Mouse (Mus musculus) E14TG2a.4 (cell line): Measurements from ENCODE around the gene Podn.
"Not testable (repeated sequence)": the region's sequence is repeated elsewhere in the genome, so short reads cannot be mapped to it uniquely, and the experiment has no call there.

Experiments used
- H3K27me3 ChIP-seq: 2 replicates; pipeline ENCODE4 v1.6.1; 2014; ENCODE audit warnings: low read length, control low read depth; ENCODE audit not compliant: insufficient read depth
- H3K36me3 ChIP-seq: 2 replicates; pipeline ENCODE4 v1.6.1; 2014; ENCODE audit warnings: low read length, control low read depth; ENCODE audit not compliant: insufficient read depth
- H3K4me1 ChIP-seq: replicated peaks from 2 replicates; pipeline ENCODE4 v1.6.1; 2014; ENCODE audit warnings: low read depth, low read length, control low read depth
- H3K4me3 ChIP-seq: replicated peaks from 2 replicates; pipeline ENCODE4 v1.5.1; 2014; ENCODE audit warnings: mild to moderate bottlenecking, low read length
- H3K9me3 ChIP-seq: 2 replicates; pipeline ENCODE4 v1.6.1; 2014; ENCODE audit warnings: low read length, control low read depth
- CTCF ChIP-seq: conservative IDR thresholded peaks from 2 replicates; pipeline ENCODE4 v1.5.1; 2014; ENCODE audit warnings: low read length
- NANOG ChIP-seq: IDR thresholded peaks from 2 replicates; pipeline ENCODE4 v1.6.1; 2014; ENCODE audit warnings: borderline replicate concordance, low read length, mixed read lengths
- POU5F1 ChIP-seq: IDR thresholded peaks from 2 replicates; pipeline ENCODE4 v1.6.1; 2014; ENCODE audit warnings: low read length, borderline replicate concordance

Gene Podn

GRCm38 (mm10) chr4:108096345-108096744 lies at the start of gene Podn:
Gene Podn (minus strand): TSS chr4:108096445.
- H3K36me3 ChIP-seq, result peaks cover 6% of the 10 kb centered on the region
- H3K27me3 ChIP-seq, result no peaks in the 10 kb centered on the region
- no peaks in the 10 kb centered on the region for H3K9me3 ChIP-seq
- TF ChIP-seq NANOG, result no peak
- H3K4me3 ChIP-seq, result no peak within 1 kb of the TSS
- peaks cover 25% of the 10 kb centered on the region for H3K4me1 ChIP-seq

DNA sequence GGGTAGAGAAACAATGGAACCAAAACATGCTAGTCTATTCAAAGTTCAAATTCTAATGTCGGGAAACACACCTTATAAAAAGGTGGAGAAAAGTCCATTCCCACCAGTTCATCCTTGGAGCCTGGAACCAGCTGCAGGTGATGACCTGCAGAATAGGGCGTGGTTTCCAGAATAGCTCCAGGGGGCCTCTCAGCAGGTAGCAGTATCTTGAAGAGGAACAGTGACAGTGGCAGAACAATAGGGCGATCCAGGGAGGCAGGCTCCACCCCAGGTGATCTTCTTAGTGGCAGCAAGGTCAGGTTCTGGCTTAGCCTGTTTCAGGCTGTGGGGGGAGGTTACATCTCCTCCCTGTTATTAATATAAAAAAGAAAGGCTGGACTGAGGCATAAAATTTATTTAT lies 49.3 kb upstream of the Podn start:
- not testable (repeated sequence) for H3K4me1 ChIP-seq, H3K27me3 ChIP-seq, H3K36me3 ChIP-seq, H3K4me3 ChIP-seq
- peaks cover 43% of the 10 kb centered on the region for H3K9me3 ChIP-seq

DNA sequence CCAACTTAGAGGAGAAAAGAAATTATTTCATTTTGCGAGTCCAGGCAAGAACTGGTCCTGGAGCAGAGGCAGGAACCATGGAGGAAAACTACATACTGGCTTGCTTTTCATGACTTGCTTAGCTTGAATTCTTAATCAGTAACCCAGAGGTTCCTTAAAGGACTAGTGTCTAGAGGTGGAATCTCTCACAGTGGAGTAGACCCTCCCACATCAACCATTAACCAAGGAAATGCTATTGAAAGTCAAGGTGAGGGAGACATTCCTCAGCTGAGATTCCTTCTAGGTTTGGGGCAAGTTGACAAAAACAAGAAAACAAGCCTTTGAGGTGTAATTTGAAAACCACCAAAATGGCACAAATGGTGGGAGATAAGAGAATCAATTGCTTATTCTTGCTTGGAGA lies 48.6 kb upstream of the Podn start, which contains the start of gene Scp2:
TSS of gene Scp2 (minus strand) at position 119 of the 400 bp plus-strand sequence.
- no peaks in the 10 kb centered on the region for H3K36me3 ChIP-seq
- no peak for TF ChIP-seq NANOG
- TF ChIP-seq CTCF, result no peak
- no peak for TF ChIP-seq POU5F1
- H3K9me3 ChIP-seq, result peaks cover 43% of the 10 kb centered on the region
- H3K27me3 ChIP-seq, result no peaks in the 10 kb centered on the region
- H3K4me3 ChIP-seq, result no peak within 1 kb of the TSS
- H3K4me1 ChIP-seq, result no peaks in the 10 kb centered on the region

- no peaks in the 10 kb centered on the region for H3K36me3 ChIP-seq
- peaks cover 43% of the 10 kb centered on the region for H3K9me3 ChIP-seq
- no peaks in the 10 kb centered on the region for H3K27me3 ChIP-seq
- no peak overlapping the region for H3K4me3 ChIP-seq
- TF ChIP-seq NANOG, result no peak
- no peak for TF ChIP-seq CTCF
- no peak for TF ChIP-seq POU5F1
- no peaks in the 10 kb centered on the region for H3K4me1 ChIP-seq
Observed at GRCm38 (mm10) chr4:108143778-108144177, 47.5 kb upstream of the Podn start.

- not testable (repeated sequence) for H3K27me3 ChIP-seq
Observed at GRCm38 (mm10) chr4:108143178-108143577, 46.9 kb upstream of the Podn start.

DNA sequence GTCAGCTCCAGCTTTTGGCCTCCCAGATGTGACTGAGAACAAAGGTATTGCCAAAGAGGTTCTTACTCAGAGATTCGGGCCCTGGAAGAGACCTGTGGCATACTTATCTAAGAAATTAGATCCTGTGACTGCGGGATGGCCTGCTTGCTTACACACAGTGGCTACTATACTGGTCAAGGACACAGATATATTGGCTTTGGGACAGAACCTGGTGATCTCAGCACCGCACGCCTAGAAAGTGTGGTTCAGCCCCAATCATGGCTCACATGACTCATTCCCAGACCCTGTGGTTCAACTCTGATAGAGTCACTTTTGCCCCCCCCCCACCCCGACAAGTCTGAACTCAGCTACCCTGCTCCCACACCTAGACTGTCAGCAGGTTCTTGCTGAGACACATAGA lies 40.7 kb upstream of the Podn start:
- no peaks in the 10 kb centered on the region for H3K27me3 ChIP-seq
- no peak overlapping the region for H3K4me3 ChIP-seq
- H3K9me3 ChIP-seq, result peaks cover 9% of the 10 kb centered on the region
- no peaks in the 10 kb centered on the region for H3K4me1 ChIP-seq
- TF ChIP-seq NANOG, result no peak
- TF ChIP-seq CTCF, result no peak
- no peak for TF ChIP-seq POU5F1
- H3K36me3 ChIP-seq, result no peaks in the 10 kb centered on the region

More at GRCm38 (mm10) chr4:108143178-108143577, 46.9 kb upstream of the Podn start:
- not testable (repeated sequence) for H3K36me3 ChIP-seq, H3K4me3 ChIP-seq, H3K4me1 ChIP-seq
- peaks cover 43% of the 10 kb centered on the region for H3K9me3 ChIP-seq

DNA sequence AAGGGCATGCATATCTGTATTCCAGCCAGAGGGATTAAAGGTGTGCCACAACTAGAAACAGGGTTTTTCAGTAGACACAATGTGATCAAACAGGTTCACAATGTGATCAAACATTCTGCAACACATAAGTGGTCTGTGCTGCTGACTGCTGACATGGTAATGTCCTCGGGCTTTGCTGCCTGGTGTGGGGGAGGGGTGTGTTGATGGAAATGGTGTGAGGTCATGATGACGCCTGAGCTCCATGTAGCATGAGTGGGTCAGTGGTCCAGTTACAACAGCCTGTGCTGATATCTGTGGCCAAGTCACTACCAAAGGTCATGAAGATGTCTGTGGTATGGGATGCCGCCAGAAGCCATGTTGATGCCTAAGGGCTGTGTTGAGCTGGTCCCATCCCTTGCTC lies 34.2 kb upstream of the Podn start:
- no peaks in the 10 kb centered on the region for H3K36me3 ChIP-seq
- H3K9me3 ChIP-seq, result peaks cover 13% of the 10 kb centered on the region
- TF ChIP-seq CTCF (no peak), NANOG (no peak), POU5F1 (no peak)
- no peak overlapping the region for H3K4me3 ChIP-seq
- no peaks in the 10 kb centered on the region for H3K4me1 ChIP-seq
- no peaks in the 10 kb centered on the region for H3K27me3 ChIP-seq

DNA sequence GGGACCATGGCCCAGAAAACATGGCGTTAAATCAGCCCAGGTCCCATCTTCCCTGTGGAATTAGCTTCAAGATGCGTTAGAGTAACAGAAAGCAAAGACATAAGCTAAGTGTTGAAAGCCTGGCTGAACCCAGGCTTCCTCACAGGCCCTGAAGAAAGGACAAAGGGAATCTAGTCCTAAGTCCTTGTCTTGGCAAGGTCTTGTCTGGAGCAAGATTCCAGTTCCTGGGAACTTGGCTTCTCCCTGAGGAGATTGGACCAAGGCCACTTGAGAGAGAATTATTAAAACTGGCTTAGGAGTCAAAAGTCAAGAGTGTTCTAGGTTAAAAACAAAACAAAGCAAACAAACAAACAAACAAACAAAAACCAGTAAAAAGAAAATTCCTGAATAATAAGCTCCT lies 32.1 kb upstream of the Podn start:
- TF ChIP-seq NANOG, result no peak
- H3K4me3 ChIP-seq, result no peak overlapping the region
- no peaks in the 10 kb centered on the region for H3K4me1 ChIP-seq
- H3K27me3 ChIP-seq, result no peaks in the 10 kb centered on the region
- H3K9me3 ChIP-seq, result peaks cover 13% of the 10 kb centered on the region
- no peaks in the 10 kb centered on the region for H3K36me3 ChIP-seq

GRCm38 (mm10) chr4:108127516-108127915 lies 31.3 kb upstream of the Podn start:
- Histone ChIP-seq H3K4me3 (no peak overlapping the region), H3K36me3 (no peaks in the 10 kb centered on the region), H3K4me1 (no peaks in the 10 kb centered on the region), H3K9me3 (peaks cover 12% of the 10 kb centered on the region), H3K27me3 (no peaks in the 10 kb centered on the region)
- TF ChIP-seq CTCF, result no peak
- no peak for TF ChIP-seq POU5F1
- no peak for TF ChIP-seq NANOG

GRCm38 (mm10) chr4:108126260-108126659 lies 30.0 kb upstream of the Podn start:
- TF ChIP-seq POU5F1, result no peak
- no peak for TF ChIP-seq NANOG
- no peak for TF ChIP-seq CTCF
- Histone ChIP-seq H3K27me3 (no peaks in the 10 kb centered on the region), H3K36me3 (no peaks in the 10 kb centered on the region), H3K4me1 (no peaks in the 10 kb centered on the region), H3K9me3 (0 out of 2 replicates have a peak, but pooled peaks cover 9% of the 10 kb centered on the region), H3K4me3 (no peak overlapping the region)
